Mouse (Mus musculus): ENCODE measurements around the gene Lrrc36. TPM values are rescaled to one million over a fixed set of nuclear protein-coding genes. Genes with fewer than 3 reads are reported as not detected.

Lrrc36 gene
- polyA plus RNA-seq, 1 experiment from 2014 or later, result 0.55 TPM

GRCm38 (mm10) chr8:105476628-105477413 lies 63.5 kb downstream of the Lrrc36 start:
- no peak overlapping the region for H3K27ac ChIP-seq
- H3K9me3 ChIP-seq, result no peaks in the 10 kb centered on the region
- peaks cover 47% of the 10 kb centered on the region for H3K4me1 ChIP-seq
- H3K4me3 ChIP-seq, result no peak overlapping the region
- peaks cover 50% of the 10 kb centered on the region for H3K27me3 ChIP-seq
- peak overlapping the region; percentile 19; the same call in 1 of the 2 replicates for H3K4me2 ChIP-seq (replicated peaks)
- no peak for ATAC-seq (ENCODE audit: low FRiP score, low read depth)
- H3K9ac ChIP-seq, result no peak overlapping the region
- 40% methylated on average over 25 of the region's 25 CpGs for WGBS
- H3K36me3 ChIP-seq, result peaks cover 56% of the 10 kb centered on the region

DNA sequence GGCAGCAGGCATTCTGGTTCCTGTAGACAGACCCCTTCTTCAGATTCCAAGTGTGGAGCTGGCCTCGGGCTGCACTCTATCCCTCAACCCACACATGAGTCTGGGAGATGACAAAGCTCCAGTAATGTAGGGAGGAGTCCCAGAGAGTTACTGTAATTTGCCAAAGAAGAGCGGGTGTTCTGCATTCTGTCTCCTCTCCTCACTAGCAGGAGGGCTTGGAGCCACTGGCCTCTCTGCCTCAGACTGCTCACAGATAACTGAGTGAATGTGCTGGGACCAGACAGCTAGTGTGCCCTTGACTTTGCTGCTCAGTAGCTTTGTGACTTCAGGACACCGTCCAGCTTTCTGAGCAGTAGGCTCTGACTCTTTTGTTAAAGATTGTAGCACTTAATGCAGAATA lies 64.4 kb downstream of the Lrrc36 start:
- peaks cover 39% of the 10 kb centered on the region for H3K4me1 ChIP-seq
- no peak for ATAC-seq (ENCODE audit: low FRiP score, low read depth)
- no peaks in the 10 kb centered on the region for H3K9me3 ChIP-seq
- no peak overlapping the region for H3K27ac ChIP-seq
- H3K4me3 ChIP-seq, result no peak overlapping the region
- H3K36me3 ChIP-seq, result peaks cover 58% of the 10 kb centered on the region
- peaks cover 41% of the 10 kb centered on the region for H3K27me3 ChIP-seq
- no peak overlapping the region for H3K4me2 ChIP-seq (replicated peaks)
- WGBS, result 82% methylated on average over 3 of the region's 3 CpGs
- no peak overlapping the region for H3K9ac ChIP-seq

DNA sequence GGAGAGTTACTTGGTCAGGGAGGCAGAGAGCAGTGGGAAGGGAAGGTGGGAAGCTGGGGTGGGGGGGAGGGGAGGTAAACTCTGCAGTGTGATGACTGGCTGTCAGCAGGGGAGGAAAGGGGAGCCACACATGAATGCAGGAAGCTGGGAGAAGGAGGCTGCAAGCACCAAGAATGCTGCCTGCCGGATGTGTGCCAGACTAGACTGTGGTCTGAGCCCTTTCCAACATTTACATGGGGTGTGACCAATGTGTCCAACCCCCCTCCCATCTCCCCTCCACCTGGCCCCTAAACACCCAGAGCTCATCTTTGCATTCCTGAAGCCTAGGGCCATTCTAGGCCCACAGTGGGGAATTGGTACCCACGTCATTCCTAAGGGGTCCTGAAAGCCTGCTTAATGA lies 67.6 kb downstream of the Lrrc36 start:
- peaks cover 28% of the 10 kb centered on the region for H3K4me1 ChIP-seq
- no peak overlapping the region for H3K4me2 ChIP-seq (replicated peaks)
- H3K4me3 ChIP-seq, result no peak overlapping the region
- H3K36me3 ChIP-seq, result peaks cover 41% of the 10 kb centered on the region
- H3K9me3 ChIP-seq, result no peaks in the 10 kb centered on the region
- H3K27me3 ChIP-seq, result peaks cover 9% of the 10 kb centered on the region
- H3K9ac ChIP-seq, result no peak overlapping the region
- 41% methylated on average over 2 of the region's 2 CpGs for WGBS
- no peak for ATAC-seq (ENCODE audit: low FRiP score, low read depth)
- H3K27ac ChIP-seq, result peak overlapping the region; percentile 33; the same call in 1 of the 2 replicates

- H3K36me3 ChIP-seq, result peaks cover 36% of the 10 kb centered on the region
- peaks cover 28% of the 10 kb centered on the region for H3K4me1 ChIP-seq
- no peaks in the 10 kb centered on the region for H3K9me3 ChIP-seq
- no peak for ATAC-seq (ENCODE audit: low FRiP score, low read depth)
- H3K27ac ChIP-seq, result peak overlapping the region; percentile 33; the same call in 1 of the 2 replicates
- peaks cover 5% of the 10 kb centered on the region; the same call in 1 of the 2 replicates for H3K27me3 ChIP-seq
- H3K4me2 ChIP-seq (replicated peaks), result no peak overlapping the region
- no peak overlapping the region for H3K9ac ChIP-seq
- no peak overlapping the region for H3K4me3 ChIP-seq
- 71% methylated on average over 6 of the region's 6 CpGs for WGBS
Measured at GRCm38 (mm10) chr8:105481453-105481852, 68.1 kb downstream of the Lrrc36 start.

DNA sequence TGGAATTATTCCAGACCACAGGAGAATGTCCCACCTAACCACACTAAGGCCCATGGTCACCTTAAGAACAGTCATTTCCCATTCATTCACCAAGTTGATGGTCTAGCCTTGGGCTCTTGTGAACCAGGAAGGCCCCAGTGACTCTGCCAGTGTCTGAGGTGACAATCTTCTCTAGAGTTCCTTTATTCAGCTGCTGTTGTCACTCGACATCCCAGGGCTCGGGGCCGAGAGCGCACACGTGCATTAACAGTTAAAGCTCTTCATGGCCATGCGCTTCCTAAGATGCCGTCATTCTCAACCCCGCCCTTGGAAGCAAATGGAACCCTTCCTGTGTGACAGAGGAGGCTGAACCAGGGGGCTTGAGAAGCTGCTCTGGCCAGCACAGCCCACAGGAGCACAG lies 68.8 kb downstream of the Lrrc36 start:
- no peak overlapping the region for H3K4me3 ChIP-seq
- no peak overlapping the region for H3K27ac ChIP-seq
- no peaks in the 10 kb centered on the region for H3K9me3 ChIP-seq
- no peak for ATAC-seq (ENCODE audit: low FRiP score, low read depth)
- WGBS, result 72% methylated on average over 8 of the region's 8 CpGs
- no peak overlapping the region for H3K4me2 ChIP-seq (replicated peaks)
- peaks cover 22% of the 10 kb centered on the region for H3K4me1 ChIP-seq
- no peak overlapping the region for H3K9ac ChIP-seq
- no peaks in the 10 kb centered on the region for H3K27me3 ChIP-seq
- peaks cover 34% of the 10 kb centered on the region for H3K36me3 ChIP-seq

GRCm38 (mm10) chr8:105483212-105484029 lies 70.0 kb downstream of the Lrrc36 start:
- ATAC-seq (ENCODE audit: low FRiP score, low read depth), result peak; percentile 65

GRCm38 (mm10) chr8:105484030-105484368 lies 70.6 kb downstream of the Lrrc36 start:
- Histone ChIP-seq H3K27me3 (no peaks in the 10 kb centered on the region), H3K9ac (0 out of 2 replicates have a peak overlapping the region, but pooled peaks have one; percentile 19), H3K4me1 (peaks cover 21% of the 10 kb centered on the region), H3K4me2 (replicated peaks) (no peak overlapping the region), H3K27ac (peak overlapping the region; percentile 4; the same call in 1 of the 2 replicates), H3K4me3 (no peak overlapping the region), H3K36me3 (peaks cover 29% of the 10 kb centered on the region; the same call in 1 of the 2 replicates), H3K9me3 (no peaks in the 10 kb centered on the region)
- ATAC-seq (ENCODE audit: low FRiP score, low read depth), result peak; percentile 57
- 23% methylated on average over 3 of the region's 3 CpGs for WGBS

More at GRCm38 (mm10) chr8:105483212-105484029, 70.0 kb downstream of the Lrrc36 start:
- H3K36me3 ChIP-seq, result peaks cover 33% of the 10 kb centered on the region
- H3K4me3 ChIP-seq, result no peak overlapping the region
- H3K4me2 ChIP-seq (replicated peaks), result no peak overlapping the region
- H3K9me3 ChIP-seq, result no peaks in the 10 kb centered on the region
- H3K4me1 ChIP-seq, result peaks cover 21% of the 10 kb centered on the region
- H3K9ac ChIP-seq, result no peak overlapping the region
- H3K27ac ChIP-seq, result no peak overlapping the region
- 27% methylated on average over 14 of the region's 14 CpGs for WGBS
- H3K27me3 ChIP-seq, result no peaks in the 10 kb centered on the region

DNA sequence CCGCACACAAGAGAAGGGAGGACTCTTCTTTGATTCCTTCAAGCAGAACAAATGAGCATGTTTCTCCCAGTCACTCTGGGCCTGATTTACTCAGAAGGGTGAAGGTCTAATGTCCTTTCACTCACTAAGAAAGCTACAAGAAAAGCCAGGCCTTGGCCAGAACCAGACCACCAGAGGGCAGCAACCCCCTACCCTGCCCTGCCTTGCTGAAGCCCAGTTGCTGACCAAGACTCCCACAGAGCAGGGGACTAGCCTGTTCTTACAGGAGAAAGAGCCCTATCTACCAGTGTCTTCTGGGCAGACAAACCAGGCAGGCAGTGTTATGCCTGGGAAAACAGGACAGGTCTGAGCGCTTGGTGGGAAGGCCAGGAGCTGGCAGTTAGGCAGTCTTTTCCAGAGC lies 71.0 kb downstream of the Lrrc36 start:
- Histone ChIP-seq H3K4me1 (peaks cover 21% of the 10 kb centered on the region), H3K9ac (0 out of 2 replicates have a peak overlapping the region, but pooled peaks have one; percentile 19), H3K27me3 (no peaks in the 10 kb centered on the region), H3K4me2 (replicated peaks) (no peak overlapping the region), H3K36me3 (peaks cover 25% of the 10 kb centered on the region; the same call in 1 of the 2 replicates), H3K4me3 (no peak overlapping the region), H3K27ac (peak overlapping the region; percentile 4; the same call in 1 of the 2 replicates), H3K9me3 (no peaks in the 10 kb centered on the region)
- ATAC-seq (ENCODE audit: low FRiP score, low read depth), result 0 out of 2 replicates have a peak, but pooled peaks have one; percentile 10
- 21% methylated on average over 2 of the region's 2 CpGs for WGBS

- Histone ChIP-seq H3K4me2 (replicated peaks) (no peak overlapping the region), H3K9me3 (no peaks in the 10 kb centered on the region), H3K27me3 (no peaks in the 10 kb centered on the region), H3K9ac (no peak overlapping the region), H3K4me1 (peaks cover 19% of the 10 kb centered on the region), H3K36me3 (peaks cover 7% of the 10 kb centered on the region; the same call in 1 of the 2 replicates), H3K4me3 (no peak overlapping the region), H3K27ac (no peak overlapping the region)
- no peak for ATAC-seq (ENCODE audit: low FRiP score, low read depth)
- WGBS, result 64% methylated on average over 3 of the region's 3 CpGs
Measured at GRCm38 (mm10) chr8:105488082-105488481, 74.7 kb downstream of the Lrrc36 start.

GRCm38 (mm10) chr8:105489281-105489680 lies 75.9 kb downstream of the Lrrc36 start:
- WGBS, result 45% methylated on average over 1 of the region's 1 CpGs
- peaks cover 7% of the 10 kb centered on the region; the same call in 1 of the 2 replicates for H3K36me3 ChIP-seq
- no peak overlapping the region for H3K4me2 ChIP-seq (replicated peaks)
- H3K9ac ChIP-seq, result no peak overlapping the region
- no peak for ATAC-seq (ENCODE audit: low FRiP score, low read depth)
- no peak overlapping the region for H3K4me3 ChIP-seq
- no peak overlapping the region for H3K27ac ChIP-seq
- no peaks in the 10 kb centered on the region for H3K9me3 ChIP-seq
- no peaks in the 10 kb centered on the region for H3K27me3 ChIP-seq
- peaks cover 12% of the 10 kb centered on the region; the same call in 1 of the 2 replicates for H3K4me1 ChIP-seq

DNA sequence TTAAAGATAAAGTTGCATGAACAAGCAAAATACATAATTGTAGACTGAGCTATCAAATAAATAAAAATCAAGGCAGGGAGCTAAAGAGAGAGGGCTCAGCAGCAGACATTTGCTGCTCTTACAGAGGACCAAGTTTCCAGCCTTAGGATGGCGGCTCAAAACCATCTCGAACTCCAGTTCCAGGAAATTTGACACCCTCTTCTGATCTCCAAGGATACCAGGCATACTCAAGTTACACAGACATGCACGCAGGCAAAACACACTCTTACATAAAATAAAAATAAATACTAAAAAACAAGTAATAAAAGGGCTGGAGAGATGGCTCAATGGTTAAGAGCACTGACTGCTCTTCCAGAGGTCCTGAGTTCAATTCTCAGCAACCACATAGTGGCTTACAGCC lies 80.1 kb downstream of the Lrrc36 start:
- H3K9ac ChIP-seq, result no peak overlapping the region
- H3K4me1 ChIP-seq, result peaks cover 28% of the 10 kb centered on the region
- no peak overlapping the region for H3K4me3 ChIP-seq
- H3K27ac ChIP-seq, result no peak overlapping the region
- H3K36me3 ChIP-seq, result no peaks in the 10 kb centered on the region
- no peaks in the 10 kb centered on the region for H3K27me3 ChIP-seq
- no peaks in the 10 kb centered on the region for H3K9me3 ChIP-seq
- WGBS, result 11% methylated on average over 3 of the region's 3 CpGs
- ATAC-seq (ENCODE audit: low FRiP score, low read depth), result no peak
- H3K4me2 ChIP-seq (replicated peaks), result no peak overlapping the region

- Histone ChIP-seq H3K27me3 (no peaks in the 10 kb centered on the region), H3K36me3 (no peaks in the 10 kb centered on the region), H3K9me3 (no peaks in the 10 kb centered on the region), H3K4me3 (no peak overlapping the region), H3K4me2 (replicated peaks) (0 out of 2 replicates have a peak overlapping the region, but pooled peaks have one; percentile 82), H3K4me1 (peaks cover 28% of the 10 kb centered on the region), H3K27ac (no peak overlapping the region), H3K9ac (no peak overlapping the region)
- WGBS, result 73% methylated on average over 3 of the region's 3 CpGs
- ATAC-seq (ENCODE audit: low FRiP score, low read depth), result no peak
Measured at GRCm38 (mm10) chr8:105494566-105494965, 81.2 kb downstream of the Lrrc36 start.
